Mouse (Mus musculus): ENCODE measurements around the gene Rp9. TPM values are rescaled to one million over a fixed set of nuclear protein-coding genes. Genes with fewer than 3 reads are reported as not detected.
"Not testable (repeated sequence)": the region's sequence is repeated elsewhere in the genome, so short reads cannot be mapped to it uniquely, and the experiment has no call there.

Gene Rp9
- polyA plus RNA-seq, 1 experiment, result 65.4 TPM

DNA sequence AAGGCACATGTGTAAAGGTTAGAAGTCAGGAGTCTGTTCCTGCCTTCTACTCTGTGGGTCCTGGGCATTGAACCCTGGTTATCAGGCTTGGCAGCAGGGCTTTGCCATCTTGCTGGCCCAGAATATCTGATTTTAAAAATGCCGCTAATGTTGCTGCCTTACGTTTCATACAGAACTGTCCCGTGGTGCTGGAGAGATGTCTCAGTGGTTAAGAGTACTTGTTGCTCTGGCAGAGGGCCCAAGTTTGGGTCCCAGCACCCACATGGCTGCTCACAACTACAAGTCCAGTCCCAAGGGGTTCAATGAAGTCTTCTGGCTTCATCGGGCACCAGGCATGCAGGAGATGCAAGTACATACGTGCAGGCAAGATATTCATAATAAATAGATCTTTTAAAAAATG is 3.3 kb downstream of the Rp9 start:
- no peak overlapping the region for H3K27ac ChIP-seq (ENCODE audit: insufficient read depth, low read depth, low read length)
- H3K4me1 ChIP-seq (ENCODE audit: control insufficient read depth, insufficient read depth, low read length), result no peaks in the 10 kb centered on the region
- TF ChIP-seq POLR2A (IDR thresholded peaks at IDR 0.05; ENCODE audit: borderline replicate concordance, low read depth, low read length), result no peak
- TF ChIP-seq CTCF (IDR thresholded peaks at IDR 0.05; ENCODE audit: low read depth, low read length), result no peak
- H3K4me3 ChIP-seq (ENCODE audit: insufficient read depth, low read length), result no peak overlapping the region

GRCm38 (mm10) chr9:22461946-22462345 is 7.6 kb downstream of the Rp9 start:
- H3K4me3 ChIP-seq (ENCODE audit: insufficient read depth, low read length), result no peak overlapping the region
- no peaks in the 10 kb centered on the region for H3K4me1 ChIP-seq (ENCODE audit: control insufficient read depth, insufficient read depth, low read length)
- no peak overlapping the region for H3K27ac ChIP-seq (ENCODE audit: insufficient read depth, low read depth, low read length)
- TF ChIP-seq POLR2A (IDR thresholded peaks at IDR 0.05; ENCODE audit: borderline replicate concordance, low read depth, low read length) (no peak), CTCF (IDR thresholded peaks at IDR 0.05; ENCODE audit: low read depth, low read length) (no peak)

DNA sequence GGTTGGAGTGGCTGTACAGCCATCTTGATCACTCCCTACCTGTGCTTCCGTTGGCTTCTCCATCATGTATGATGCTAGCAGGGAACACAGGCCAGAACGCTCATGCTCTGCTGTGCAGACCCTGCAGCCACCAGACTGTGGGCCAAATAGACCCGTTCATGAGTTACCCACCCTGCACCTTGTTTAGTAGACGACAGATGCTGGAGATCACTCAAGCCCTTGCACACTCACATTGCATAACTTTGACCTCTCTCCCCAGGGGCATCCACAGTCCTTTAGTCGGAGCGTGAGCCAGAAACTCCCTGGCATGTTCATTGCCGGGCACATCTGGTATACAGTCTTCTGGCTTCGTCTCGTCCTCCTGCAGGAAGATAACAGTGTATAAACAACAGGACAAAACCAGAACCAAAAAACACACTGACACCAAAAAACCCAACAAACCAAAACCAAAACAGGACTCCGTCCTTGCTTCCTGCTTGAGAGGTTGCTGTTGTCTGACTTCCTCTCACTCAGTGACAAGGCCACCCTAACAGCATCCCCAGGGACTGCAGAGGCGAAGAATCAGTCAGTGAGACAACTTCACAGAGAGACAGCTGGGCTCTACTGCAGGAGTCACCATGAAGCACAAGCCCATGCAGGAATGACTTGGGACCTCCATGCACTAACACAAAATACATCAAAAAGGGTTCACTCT is 12.3 kb downstream of the Rp9 start:
- no peak overlapping the region for H3K27ac ChIP-seq (ENCODE audit: insufficient read depth, low read depth, low read length)
- H3K4me3 ChIP-seq (ENCODE audit: insufficient read depth, low read length), result no peak overlapping the region
- H3K4me1 ChIP-seq (ENCODE audit: control insufficient read depth, insufficient read depth, low read length), result no peaks in the 10 kb centered on the region
- TF ChIP-seq POLR2A (IDR thresholded peaks at IDR 0.05; ENCODE audit: borderline replicate concordance, low read depth, low read length) (no peak), CTCF (IDR thresholded peaks at IDR 0.05; ENCODE audit: low read depth, low read length) (no peak)

GRCm38 (mm10) chr9:22455041-22455440 is 14.5 kb downstream of the Rp9 start:
- no peaks in the 10 kb centered on the region for H3K4me1 ChIP-seq (ENCODE audit: control insufficient read depth, insufficient read depth, low read length)
- TF ChIP-seq POLR2A (IDR thresholded peaks at IDR 0.05; ENCODE audit: borderline replicate concordance, low read depth, low read length) (no peak), CTCF (IDR thresholded peaks at IDR 0.05; ENCODE audit: low read depth, low read length) (no peak)
- H3K27ac ChIP-seq (ENCODE audit: insufficient read depth, low read depth, low read length), result no peak overlapping the region
- H3K4me3 ChIP-seq (ENCODE audit: insufficient read depth, low read length), result no peak overlapping the region

DNA sequence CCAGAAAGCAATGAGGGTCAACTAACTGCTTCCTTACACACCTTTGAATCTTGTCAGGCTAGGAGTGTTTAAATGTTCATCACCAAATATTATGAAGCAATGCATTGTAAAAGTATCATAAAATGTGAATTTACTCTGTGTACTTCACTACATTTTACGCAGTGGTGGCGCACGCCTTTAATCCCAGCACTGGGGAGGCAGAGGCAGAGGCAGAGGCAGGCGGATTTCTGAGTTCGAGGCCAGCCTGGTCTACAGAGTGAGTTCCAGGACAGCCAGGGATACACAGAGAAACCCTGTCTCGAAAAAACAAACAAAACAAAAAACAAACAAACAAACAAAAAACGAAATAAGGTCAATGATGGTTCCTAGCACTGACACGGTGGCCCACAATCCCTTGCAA is 15.6 kb downstream of the Rp9 start, which contains the start of gene Gm17545:
Gene Gm17545, plus strand, starts transcription at position 301 of the 400 bp plus-strand sequence.
- H3K4me1 ChIP-seq (ENCODE audit: control insufficient read depth, insufficient read depth, low read length); H3K27ac ChIP-seq (ENCODE audit: insufficient read depth, low read depth, low read length); H3K4me3 ChIP-seq (ENCODE audit: insufficient read depth, low read length): not testable (repeated sequence)

- Histone ChIP-seq H3K27ac (ENCODE audit: insufficient read depth, low read depth, low read length) (no peak overlapping the region), H3K4me3 (ENCODE audit: insufficient read depth, low read length) (no peak overlapping the region), H3K4me1 (ENCODE audit: control insufficient read depth, insufficient read depth, low read length) (no peaks in the 10 kb centered on the region)
- TF ChIP-seq CTCF (IDR thresholded peaks at IDR 0.05; ENCODE audit: low read depth, low read length) (no peak), POLR2A (IDR thresholded peaks at IDR 0.05; ENCODE audit: borderline replicate concordance, low read depth, low read length) (no peak)
These were observed 16.0 kb downstream of the Rp9 start for GRCm38 (mm10) chr9:22453501-22453924.

DNA sequence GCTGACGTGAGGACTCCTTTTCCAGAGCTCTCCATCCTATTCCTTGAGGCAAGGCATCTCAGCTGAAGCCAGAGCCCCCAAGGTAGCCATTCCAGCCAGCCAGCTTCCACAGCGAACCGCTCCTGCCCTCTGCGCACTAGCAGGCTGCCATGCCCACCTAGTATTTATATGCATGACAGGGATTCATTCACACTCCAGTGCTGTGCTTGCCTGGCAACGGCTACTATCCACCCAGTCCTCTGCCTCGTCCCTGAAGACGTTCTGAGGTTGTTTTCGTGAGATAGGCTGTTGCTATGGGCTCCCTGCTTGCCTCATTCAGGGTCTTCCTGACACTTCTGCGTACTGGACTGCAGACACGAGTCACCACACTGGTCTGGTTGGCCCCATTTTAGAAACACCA is 16.8 kb downstream of the Rp9 start:
- TF ChIP-seq CTCF (IDR thresholded peaks at IDR 0.05; ENCODE audit: low read depth, low read length) (no peak), POLR2A (IDR thresholded peaks at IDR 0.05; ENCODE audit: borderline replicate concordance, low read depth, low read length) (no peak)
- Histone ChIP-seq H3K4me1 (ENCODE audit: control insufficient read depth, insufficient read depth, low read length) (no peaks in the 10 kb centered on the region), H3K4me3 (ENCODE audit: insufficient read depth, low read length) (no peak overlapping the region), H3K27ac (ENCODE audit: insufficient read depth, low read depth, low read length) (no peak overlapping the region)

- H3K4me3 ChIP-seq (ENCODE audit: insufficient read depth, low read length), result no peak overlapping the region
- no peak overlapping the region for H3K27ac ChIP-seq (ENCODE audit: insufficient read depth, low read depth, low read length)
- TF ChIP-seq CTCF (IDR thresholded peaks at IDR 0.05; ENCODE audit: low read depth, low read length), result no peak
- no peak for TF ChIP-seq POLR2A (IDR thresholded peaks at IDR 0.05; ENCODE audit: borderline replicate concordance, low read depth, low read length)
- no peaks in the 10 kb centered on the region for H3K4me1 ChIP-seq (ENCODE audit: control insufficient read depth, insufficient read depth, low read length)
These were observed 20.3 kb downstream of the Rp9 start for GRCm38 (mm10) chr9:22449209-22449608.

DNA sequence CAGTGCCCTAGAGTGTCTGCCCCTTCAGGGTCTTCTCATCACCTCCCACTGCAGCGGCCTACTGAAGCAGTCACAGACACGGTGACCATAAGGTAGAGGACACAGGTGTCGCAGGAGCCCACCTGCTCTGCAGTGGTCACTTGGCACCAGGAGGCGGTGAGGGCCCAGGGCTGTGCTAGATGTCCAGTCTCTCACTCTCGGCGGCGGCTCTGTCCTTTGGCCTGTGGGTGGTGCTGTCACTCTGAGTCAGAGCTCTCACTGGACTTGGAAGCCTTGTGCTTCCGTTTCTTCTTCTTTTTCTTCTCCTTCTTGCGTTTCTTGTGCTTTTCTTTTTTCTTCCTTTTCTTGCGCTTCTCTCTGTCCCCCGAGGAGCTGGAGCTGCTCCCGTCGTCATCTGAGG is 21.1 kb downstream of the Rp9 start:
- no peak overlapping the region for H3K4me3 ChIP-seq (ENCODE audit: insufficient read depth, low read length)
- TF ChIP-seq CTCF (IDR thresholded peaks at IDR 0.05; ENCODE audit: low read depth, low read length), result no peak
- TF ChIP-seq POLR2A (IDR thresholded peaks at IDR 0.05; ENCODE audit: borderline replicate concordance, low read depth, low read length), result no peak
- H3K27ac ChIP-seq (ENCODE audit: insufficient read depth, low read depth, low read length), result no peak overlapping the region
- H3K4me1 ChIP-seq (ENCODE audit: control insufficient read depth, insufficient read depth, low read length), result no peaks in the 10 kb centered on the region

DNA sequence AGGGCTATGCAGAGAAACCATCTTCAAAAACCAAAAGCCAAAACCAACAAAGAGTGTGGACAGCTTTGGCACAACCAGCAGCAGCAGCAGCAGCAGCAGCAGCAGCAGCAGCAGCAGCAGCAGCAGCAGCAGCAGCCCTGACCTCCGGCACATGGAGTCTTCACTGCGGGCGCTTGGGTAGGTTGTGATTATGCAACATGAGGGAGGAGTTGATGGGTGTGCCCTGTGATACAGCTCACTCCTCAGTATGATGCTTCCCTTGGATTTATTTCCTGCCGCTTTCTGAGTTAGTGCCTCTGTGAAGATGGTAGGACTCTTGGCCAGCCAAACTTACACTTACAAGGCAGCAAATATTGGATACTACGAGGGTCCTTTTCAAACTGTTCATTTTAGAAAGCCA is 22.3 kb downstream of the Rp9 start:
- TF ChIP-seq POLR2A (IDR thresholded peaks at IDR 0.05; ENCODE audit: borderline replicate concordance, low read depth, low read length) (no peak), CTCF (IDR thresholded peaks at IDR 0.05; ENCODE audit: low read depth, low read length) (no peak)
- H3K4me1 ChIP-seq (ENCODE audit: control insufficient read depth, insufficient read depth, low read length), result no peaks in the 10 kb centered on the region
- H3K27ac ChIP-seq (ENCODE audit: insufficient read depth, low read depth, low read length), result no peak overlapping the region
- no peak overlapping the region for H3K4me3 ChIP-seq (ENCODE audit: insufficient read depth, low read length)

GRCm38 (mm10) chr9:22445123-22445522 is 24.4 kb downstream of the Rp9 start:
- no peak for TF ChIP-seq POLR2A (IDR thresholded peaks at IDR 0.05; ENCODE audit: borderline replicate concordance, low read depth, low read length)
- no peak for TF ChIP-seq CTCF (IDR thresholded peaks at IDR 0.05; ENCODE audit: low read depth, low read length)
- H3K4me3 ChIP-seq (ENCODE audit: insufficient read depth, low read length), result no peak overlapping the region
- no peaks in the 10 kb centered on the region for H3K4me1 ChIP-seq (ENCODE audit: control insufficient read depth, insufficient read depth, low read length)
- no peak overlapping the region for H3K27ac ChIP-seq (ENCODE audit: insufficient read depth, low read depth, low read length)
